Mouse (Mus musculus) MEL (cell line): Measurements from ENCODE around the gene Ppp6r3.

ENCODE experiments used
- CTCF ChIP-seq, 3 experiments: IDR thresholded peaks in 2 of 3; conservative IDR thresholded peaks in 1 of 3; 2 replicates each; pipeline ENCODE4 v1.5.1; 2011 to 2012; ENCODE audit warnings: low read length in 3 of 3, low read depth in 2 of 3, mild to moderate bottlenecking in 2 of 3, improper control_type of control experiment in 1 of 3, inconsistent platforms in 1 of 3, mixed read lengths in 1 of 3, moderate library complexity in 1 of 3; ENCODE audit not compliant: control insufficient read depth in 1 of 3, insufficient read depth in 1 of 3, poor library complexity in 1 of 3, severe bottlenecking in 1 of 3
- E2F4 ChIP-seq: IDR thresholded peaks from 2 replicates; pipeline ENCODE4 v1.6.1; 2011; ENCODE audit warnings: low read depth, low read length, improper control_type of control experiment, borderline replicate concordance
- EP300 ChIP-seq, 2 experiments: IDR thresholded peaks; 2 replicates each; pipeline ENCODE4 v1.6.1; 2011; ENCODE audit warnings: improper control_type of control experiment in 2 of 2, low read length in 2 of 2, low read depth in 1 of 2, mild to moderate bottlenecking in 1 of 2
- GATA1 ChIP-seq: IDR thresholded peaks from 2 replicates; pipeline ENCODE4 v1.6.1; 2011; ENCODE audit warnings: low read depth, low read length, improper control_type of control experiment
- KAT2A ChIP-seq: conservative IDR thresholded peaks from 2 replicates; pipeline ENCODE4 v1.6.1; 2012; ENCODE audit warnings: low read depth, low read length, improper control_type of control experiment, inconsistent platforms
- MAFK ChIP-seq: IDR thresholded peaks from 2 replicates; pipeline ENCODE4 v1.6.1; 2011; ENCODE audit warnings: low read depth, mild to moderate bottlenecking, low read length, improper control_type of control experiment, borderline replicate concordance
- MAZ ChIP-seq: IDR thresholded peaks from 2 replicates; pipeline ENCODE4 v1.6.1; 2012; ENCODE audit warnings: low read depth, mild to moderate bottlenecking, inconsistent platforms, low read length, improper control_type of control experiment
- POLR2A ChIP-seq, 2 experiments: IDR thresholded peaks; 2 replicates each; pipeline ENCODE4 v1.6.1; 2011 to 2012; ENCODE audit warnings: low read length in 2 of 2, mild to moderate bottlenecking in 2 of 2, control low read depth in 1 of 2, improper control_type of control experiment in 1 of 2, low read depth in 1 of 2, moderate library complexity in 1 of 2; ENCODE audit not compliant: control insufficient read depth in 1 of 2, insufficient read depth in 1 of 2, poor library complexity in 1 of 2
- SMC3 ChIP-seq: IDR thresholded peaks from 2 replicates; pipeline ENCODE4 v1.6.1; 2011; ENCODE audit warnings: low read depth, low read length, improper control_type of control experiment
- TCF12 ChIP-seq: IDR thresholded peaks from 2 replicates; pipeline ENCODE4 v1.6.1; 2014; ENCODE audit warnings: low read depth, mild to moderate bottlenecking, inconsistent platforms, low read length, improper control_type of control experiment, moderate library complexity
- USF1 ChIP-seq: IDR thresholded peaks from 2 replicates; pipeline ENCODE4 v1.6.1; 2014; ENCODE audit warnings: low read depth, mild to moderate bottlenecking, inconsistent platforms, low read length, improper control_type of control experiment, moderate library complexity
- ZC3H11A ChIP-seq: IDR thresholded peaks from 2 replicates; pipeline ENCODE4 v1.6.1; 2012; ENCODE audit warnings: low read depth, mild to moderate bottlenecking, inconsistent platforms, low read length, improper control_type of control experiment
- ZKSCAN1 ChIP-seq: IDR thresholded peaks from 2 replicates; pipeline ENCODE4 v1.6.1; 2012; ENCODE audit warnings: low read depth, mild to moderate bottlenecking, inconsistent platforms, low read length, improper control_type of control experiment, moderate library complexity
- ZNF384 ChIP-seq: IDR thresholded peaks from 2 replicates; pipeline ENCODE4 v1.6.1; 2012; ENCODE audit warnings: low read depth, mild to moderate bottlenecking, inconsistent platforms, low read length, improper control_type of control experiment

DNA sequence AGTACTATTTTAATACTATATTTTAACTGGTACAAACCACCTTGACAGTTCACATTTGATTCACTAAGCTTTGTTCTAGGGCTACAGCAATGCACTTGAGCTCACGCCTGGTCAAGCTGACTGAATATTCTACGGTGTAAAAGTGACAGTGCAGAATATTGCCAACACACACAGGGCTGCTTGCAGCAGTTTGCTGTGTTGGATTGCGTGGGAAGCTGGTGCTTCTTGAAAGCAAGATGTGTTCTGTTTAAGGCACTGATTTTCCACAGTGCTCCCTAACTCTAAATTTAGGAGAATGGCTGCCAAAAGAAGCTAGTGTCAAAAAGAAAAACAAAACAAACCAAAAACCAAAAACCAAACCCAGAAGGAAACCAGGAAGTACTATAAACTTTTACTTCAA is 98.6 kb downstream of the Ppp6r3 start:
- no peak for TF ChIP-seq CTCF (IDR thresholded peaks at IDR 0.05 in 2 of 3, conservative IDR thresholded peaks at IDR 0.05 in 1 of 3; ENCODE audit: control insufficient read depth in 1 of 3, insufficient read depth in 1 of 3, low read depth in 2 of 3, low read length in 3 of 3, poor library complexity in 1 of 3, severe bottlenecking in 1 of 3)
- no peak for TF ChIP-seq ZKSCAN1
- TF ChIP-seq EP300 (IDR thresholded peaks at IDR 0.05; ENCODE audit: low read depth in 1 of 2, low read length in 2 of 2): no peak
- no peak for TF ChIP-seq TCF12
- no peak for TF ChIP-seq ZNF384
- TF ChIP-seq KAT2A: no peak
- no peak for TF ChIP-seq POLR2A (IDR thresholded peaks at IDR 0.05; ENCODE audit: control insufficient read depth in 1 of 2, insufficient read depth in 1 of 2, low read depth in 1 of 2, low read length in 2 of 2, poor library complexity in 1 of 2)
- no peak for TF ChIP-seq SMC3
- TF ChIP-seq USF1: no peak
- no peak for TF ChIP-seq MAZ
- TF ChIP-seq ZC3H11A: no peak
- TF ChIP-seq E2F4: no peak
- TF ChIP-seq MAFK: no peak
- TF ChIP-seq GATA1: no peak
